Mouse (Mus musculus) megakaryocyte progenitor cell, adult 5-6 weeks (primary cell): ENCODE data around the gene Olfr739. TPM values are rescaled to one million over a fixed set of nuclear protein-coding genes. Genes with fewer than 3 reads are reported as not detected.

Source experiments
- ATAC-seq: replicated peaks from 2 replicates; pipeline ENCODE4 v1.8.0; 2016; ENCODE audit warnings: mild to moderate bottlenecking, moderate TSS enrichment, inconsistent platforms; ENCODE audit not compliant: poor library complexity
- total RNA-seq, 2 experiments: library from RNA; stranded (forward) in 1 of 2; stranded (reverse) in 1 of 2; fragments of 157-497, 149-512 nt in 1 of 2; fragments of 200-1000 nt in 1 of 2; gene quantifications; 2 replicates each; pipeline versions ENCODE4 v1.2.3 to v1.2.4; 2015 to 2017

Gene Olfr739
- not detected in 2 replicates for total RNA-seq (2015)
- total RNA-seq (2017) = not detected in 2 replicates

DNA sequence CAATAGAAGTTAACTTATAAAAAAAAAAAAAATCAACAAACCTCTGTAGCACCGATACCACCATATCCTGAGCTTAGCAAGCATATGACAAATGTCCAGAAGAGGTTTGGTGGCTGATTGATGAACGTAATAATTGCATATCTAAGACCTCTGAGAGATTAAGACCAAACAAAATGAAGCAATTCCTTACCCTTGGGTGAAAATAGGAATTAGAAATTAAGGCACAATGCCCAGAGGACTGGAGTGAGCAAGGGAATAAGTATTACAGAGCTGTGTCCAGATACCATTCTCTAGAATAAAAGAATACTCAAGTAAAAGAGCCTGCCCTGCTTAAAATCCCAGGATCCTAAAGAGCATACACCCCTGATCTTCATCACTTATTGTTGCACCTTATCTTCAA, at the start of gene Olfr739:
TSS of gene Olfr739 (plus strand) at position 301 of the 400 bp plus-strand sequence.
- no peak for ATAC-seq

DNA sequence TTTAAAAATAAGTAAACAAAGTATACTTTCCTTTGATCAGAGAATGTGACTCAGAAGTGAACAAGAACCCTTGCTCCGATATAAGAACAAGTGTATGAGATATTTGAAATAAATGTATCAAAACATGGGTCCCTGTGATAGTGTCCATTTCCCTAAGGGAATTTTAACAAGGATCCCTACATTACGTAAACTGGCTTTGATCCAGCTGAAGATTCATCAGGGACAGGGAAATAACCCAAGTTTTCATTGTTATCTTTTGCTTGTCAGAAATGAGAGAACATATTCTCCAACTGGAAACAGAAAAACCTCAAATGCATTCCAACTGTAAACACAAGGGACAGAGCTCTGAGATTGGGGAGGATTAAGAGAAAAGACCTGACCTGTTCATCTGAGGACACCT, 37.6 kb upstream of the Olfr739 start, which contains the start of gene Olfr736:
TSS of gene Olfr736 (plus strand) at position 301 of the 400 bp plus-strand sequence.
- ATAC-seq = no peak

DNA sequence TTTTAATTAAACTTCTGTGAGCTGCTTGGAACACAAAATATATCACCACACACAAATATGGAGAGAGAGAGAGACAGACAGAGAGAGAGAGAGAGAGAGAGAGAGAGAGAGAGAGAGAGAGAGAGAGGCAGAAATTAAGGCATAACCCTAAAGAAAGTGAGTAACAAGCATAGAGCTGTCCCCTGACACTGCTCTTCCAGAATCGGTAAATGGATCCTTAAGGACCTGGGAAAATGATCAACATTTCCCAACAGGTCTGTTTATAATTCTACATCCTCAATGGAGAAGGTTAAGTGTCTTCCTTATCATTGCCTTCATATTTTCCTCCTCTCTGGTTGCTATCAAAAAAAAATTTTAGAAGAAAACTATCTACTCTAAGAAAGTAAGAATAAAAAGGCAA, 11.2 kb upstream of the Olfr739 start, which contains the start of gene Olfr738:
TSS of gene Olfr738 (plus strand) at position 301 of the 400 bp plus-strand sequence.
- no peak for ATAC-seq

DNA sequence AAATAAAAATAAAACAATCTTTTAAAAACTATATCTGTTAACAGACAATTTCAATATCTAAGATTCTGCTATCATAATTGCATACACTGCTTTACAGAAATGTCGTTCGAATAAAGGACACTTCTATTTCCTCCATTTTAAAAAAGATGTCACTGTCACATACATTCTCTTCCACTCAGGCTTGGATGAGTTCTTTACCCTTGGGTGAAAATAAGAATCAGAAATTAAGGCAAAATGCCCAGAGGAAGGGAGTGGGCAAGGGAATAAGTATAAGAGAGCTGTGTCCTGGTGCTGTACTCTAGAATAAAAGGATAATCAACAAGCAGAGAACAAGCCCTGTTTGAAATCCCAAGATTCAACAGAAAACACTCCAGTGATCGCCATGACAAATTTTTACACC, 26.8 kb downstream of the Olfr739 start, which contains the start of gene Olfr740:
TSS of gene Olfr740 (plus strand) at position 301 of the 400 bp plus-strand sequence.
- no peak for ATAC-seq

DNA sequence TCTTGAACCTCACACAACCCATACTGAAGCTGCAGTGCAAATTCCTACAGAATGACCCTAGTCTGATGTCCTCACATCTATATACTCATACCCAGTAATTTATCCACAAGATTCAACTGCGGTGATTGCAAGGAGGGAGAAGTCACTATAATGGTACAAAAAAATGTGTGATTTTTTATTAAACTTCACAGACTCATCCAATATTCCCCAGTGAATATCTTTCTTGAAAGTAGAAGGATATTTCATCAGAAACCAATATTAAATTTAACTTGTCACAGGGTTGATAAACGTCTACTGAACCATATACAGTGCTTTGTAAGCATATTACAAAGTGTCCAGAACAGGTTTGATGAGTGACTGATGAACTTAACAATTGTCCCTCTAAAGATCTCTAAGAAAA, 54.0 kb downstream of the Olfr739 start, which contains the start of gene Olfr741:
TSS of gene Olfr741 (plus strand) at position 301 of the 400 bp plus-strand sequence.
- ATAC-seq = no peak

Other genes with a start within 250 kb of the Olfr739 start
- not detected in 2 replicates for gene Olfr730, start 230.4 kb upstream of the Olfr739 start, total RNA-seq (2015)
- not detected in 2 replicates for gene Olfr730, start 230.4 kb upstream of the Olfr739 start, total RNA-seq (2017)
- not detected in 2 replicates for gene Olfr731, start 176.8 kb upstream of the Olfr739 start, total RNA-seq (2015)
- gene Olfr731, start 176.8 kb upstream of the Olfr739 start, total RNA-seq (2017) = not detected in 2 replicates
- not detected in 2 replicates for gene Olfr732, start 134.4 kb upstream of the Olfr739 start, total RNA-seq (2015)
- not detected in 2 replicates for gene Olfr732, start 134.4 kb upstream of the Olfr739 start, total RNA-seq (2017)
- not detected in 2 replicates for gene Olfr733, start 117.1 kb upstream of the Olfr739 start, total RNA-seq (2015)
- gene Olfr733, start 117.1 kb upstream of the Olfr739 start, total RNA-seq (2017) = not detected in 2 replicates
- gene Olfr734, start 91.9 kb upstream of the Olfr739 start, total RNA-seq (2015) = not detected in 2 replicates
- not detected in 2 replicates for gene Olfr734, start 91.9 kb upstream of the Olfr739 start, total RNA-seq (2017)
- gene Olfr735, start 69.8 kb upstream of the Olfr739 start, total RNA-seq (2015) = not detected in 2 replicates
- not detected in 2 replicates for gene Olfr735, start 69.8 kb upstream of the Olfr739 start, total RNA-seq (2017)
- 0.12 TPM in 1 of 2 replicates, not detected in the other for gene Tlr11, start 60.7 kb upstream of the Olfr739 start, total RNA-seq (2015)
- gene Tlr11, start 60.7 kb upstream of the Olfr739 start, total RNA-seq (2017) = not detected in 2 replicates
- not detected in 2 replicates for gene Olfr736, start 37.5 kb upstream of the Olfr739 start, total RNA-seq (2015)
- gene Olfr736, start 37.5 kb upstream of the Olfr739 start, total RNA-seq (2017) = not detected in 2 replicates
- not detected in 2 replicates for gene Olfr738, start 11.1 kb upstream of the Olfr739 start, total RNA-seq (2015)
- gene Olfr738, start 11.1 kb upstream of the Olfr739 start, total RNA-seq (2017) = not detected in 2 replicates
- not detected in 2 replicates for gene Olfr740, start 26.9 kb downstream of the Olfr739 start, total RNA-seq (2015)
- not detected in 2 replicates for gene Olfr740, start 26.9 kb downstream of the Olfr739 start, total RNA-seq (2017)
- not detected in 2 replicates for gene Olfr741, start 54.1 kb downstream of the Olfr739 start, total RNA-seq (2015)
- gene Olfr741, start 54.1 kb downstream of the Olfr739 start, total RNA-seq (2017) = not detected in 2 replicates
- gene Olfr742, start 85.0 kb downstream of the Olfr739 start, total RNA-seq (2015) = not detected in 2 replicates
- gene Olfr742, start 85.0 kb downstream of the Olfr739 start, total RNA-seq (2017) = not detected in 2 replicates
- not detected in 2 replicates for gene Olfr743, start 103.2 kb downstream of the Olfr739 start, total RNA-seq (2015)
- not detected in 2 replicates for gene Olfr743, start 103.2 kb downstream of the Olfr739 start, total RNA-seq (2017)
- gene Olfr744, start 196.3 kb downstream of the Olfr739 start, total RNA-seq (2015) = not detected in 2 replicates
- gene Olfr744, start 196.3 kb downstream of the Olfr739 start, total RNA-seq (2017) = not detected in 2 replicates
- gene Olfr745, start 220.8 kb downstream of the Olfr739 start, total RNA-seq (2015) = not detected in 2 replicates
- not detected in 2 replicates for gene Olfr745, start 220.8 kb downstream of the Olfr739 start, total RNA-seq (2017)
- gene Olfr746, start 228.5 kb downstream of the Olfr739 start, total RNA-seq (2015) = not detected in 2 replicates
- not detected in 2 replicates for gene Olfr746, start 228.5 kb downstream of the Olfr739 start, total RNA-seq (2017)